Mouse (Mus musculus): ENCODE measurements around the gene Lamc3. TPM values are rescaled to one million over a fixed set of nuclear protein-coding genes. Genes with fewer than 3 reads are reported as not detected.
A peak's percentile ranks its signal among the peaks of the same experiment; 100 is the strongest.

The Lamc3 gene
- 0.32 and 0.43 TPM in 2 replicates for polyA plus RNA-seq (2015; fragmentation: Nextera tagmentation; extraction: Ambion mirVana)

- H3K27me3 ChIP-seq (replicated peaks), result peaks cover 94% of the 10 kb centered on the region
- no peak for ATAC-seq (ENCODE audit: extremely low read depth, insufficient number of reproducible peaks, low FRiP score, low TSS enrichment)
- peak within 1 kb of the TSS; percentile 56 for H3K9ac ChIP-seq
- H3K4me3 ChIP-seq, result peak within 1 kb of the TSS; percentile 39
- WGBS, result 4% methylated on average over 26 of the region's 26 CpGs
- no peaks in the 10 kb centered on the region for H3K9me3 ChIP-seq
- no peaks in the 10 kb centered on the region for H3K36me3 ChIP-seq
- H3K27ac ChIP-seq (replicated peaks), result no peak within 1 kb of the TSS
- peaks cover 7% of the 10 kb centered on the region for H3K4me1 ChIP-seq
- peak within 1 kb of the TSS; percentile 63 for H3K4me2 ChIP-seq
These were observed at the start of gene Lamc3 for GRCm38 (mm10) chr2:31887030-31887429. Gene Lamc3 (plus strand): TSS chr2:31887291.

GRCm38 (mm10) chr2:31838868-31839267, 48.2 kb upstream of the Lamc3 start:
- no peak for ATAC-seq (ENCODE audit: extremely low read depth, insufficient number of reproducible peaks, low FRiP score, low TSS enrichment)
- Histone ChIP-seq H3K4me1 (no peaks in the 10 kb centered on the region), H3K27me3 (replicated peaks) (peaks cover 94% of the 10 kb centered on the region), H3K36me3 (no peaks in the 10 kb centered on the region), H3K4me3 (no peak overlapping the region), H3K9me3 (no peaks in the 10 kb centered on the region), H3K27ac (replicated peaks) (no peak overlapping the region), H3K9ac (no peak overlapping the region), H3K4me2 (no peak overlapping the region)
- WGBS, result 46% methylated on average over 1 of the region's 1 CpGs

- no peak overlapping the region for H3K4me2 ChIP-seq
- H3K36me3 ChIP-seq, result no peaks in the 10 kb centered on the region
- WGBS, result 7% methylated on average over 10 of the region's 10 CpGs
- no peaks in the 10 kb centered on the region for H3K9me3 ChIP-seq
- H3K27me3 ChIP-seq (replicated peaks), result peaks cover 86% of the 10 kb centered on the region
- ATAC-seq (ENCODE audit: extremely low read depth, insufficient number of reproducible peaks, low FRiP score, low TSS enrichment), result no peak
- H3K4me3 ChIP-seq, result no peak overlapping the region
- H3K27ac ChIP-seq (replicated peaks), result no peak overlapping the region
- H3K4me1 ChIP-seq, result peaks cover 26% of the 10 kb centered on the region
- H3K9ac ChIP-seq, result no peak overlapping the region
These were observed 42.4 kb upstream of the Lamc3 start for GRCm38 (mm10) chr2:31844729-31845136.

GRCm38 (mm10) chr2:31845512-31845895, 41.6 kb upstream of the Lamc3 start:
- H3K4me1 ChIP-seq, result peaks cover 26% of the 10 kb centered on the region
- H3K9ac ChIP-seq, result peak overlapping the region; percentile 73
- no peak for ATAC-seq (ENCODE audit: extremely low read depth, insufficient number of reproducible peaks, low FRiP score, low TSS enrichment)
- 3% methylated on average over 25 of the region's 26 CpGs for WGBS
- H3K36me3 ChIP-seq, result no peaks in the 10 kb centered on the region
- no peak overlapping the region for H3K27ac ChIP-seq (replicated peaks)
- peaks cover 82% of the 10 kb centered on the region for H3K27me3 ChIP-seq (replicated peaks)
- no peaks in the 10 kb centered on the region for H3K9me3 ChIP-seq
- peak overlapping the region; percentile 60 for H3K4me3 ChIP-seq
- peak overlapping the region; percentile 84 for H3K4me2 ChIP-seq

DNA sequence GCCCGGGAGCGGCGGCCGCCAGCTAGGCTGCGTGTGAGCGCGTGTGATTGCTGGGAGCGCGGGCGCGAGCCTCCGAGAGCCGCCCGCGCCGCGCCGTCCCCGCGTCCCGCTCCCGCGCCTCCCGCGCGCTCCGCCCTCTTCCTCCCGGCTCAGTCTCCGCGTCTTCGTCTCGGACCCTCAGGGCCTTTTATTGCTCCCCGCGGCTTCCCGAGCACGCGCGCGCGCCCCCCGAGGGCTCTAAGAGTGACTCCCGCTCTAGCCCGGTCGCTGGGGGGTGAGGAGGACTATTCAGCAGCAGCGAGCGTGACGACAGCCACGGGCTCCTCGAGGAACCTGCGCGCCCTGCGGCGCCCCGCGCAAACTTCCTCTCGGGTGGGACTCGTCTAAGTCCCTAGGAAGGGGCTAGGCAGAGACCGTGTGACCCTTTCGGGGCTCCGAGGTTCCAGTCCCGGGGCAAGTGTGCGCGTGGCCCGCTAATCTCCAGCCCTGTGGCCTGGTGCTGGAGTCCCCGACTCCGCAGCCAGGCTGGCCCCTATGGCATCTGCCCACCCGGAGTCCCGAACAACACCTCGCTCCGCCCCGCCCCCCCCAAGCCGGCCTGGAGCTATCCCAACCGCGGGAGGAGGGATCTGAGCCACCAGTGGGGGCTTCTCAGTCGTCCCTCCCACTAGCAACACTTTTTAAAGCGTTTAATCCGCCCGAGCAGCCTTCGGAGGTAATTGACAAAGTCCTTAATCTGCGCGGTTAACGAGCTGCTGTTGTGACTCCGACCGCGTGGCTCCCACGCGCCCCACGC, 41.0 kb upstream of the Lamc3 start, which contains the start of gene Fibcd1:
Fibcd1 (minus strand) TSS at position 110 of the 796 bp plus-strand sequence.
- Histone ChIP-seq H3K27me3 (replicated peaks) (peaks cover 77% of the 10 kb centered on the region), H3K4me1 (peaks cover 26% of the 10 kb centered on the region), H3K9ac (peak within 1 kb of the TSS; percentile 73), H3K9me3 (no peaks in the 10 kb centered on the region), H3K36me3 (no peaks in the 10 kb centered on the region), H3K4me3 (peak within 1 kb of the TSS; percentile 60), H3K27ac (replicated peaks) (no peak within 1 kb of the TSS), H3K4me2 (peak within 1 kb of the TSS; percentile 84)
- WGBS, result under 1% methylated on average over 88 of the region's 88 CpGs
- ATAC-seq (ENCODE audit: extremely low read depth, insufficient number of reproducible peaks, low FRiP score, low TSS enrichment), result no peak

GRCm38 (mm10) chr2:31846692-31847660, 40.1 kb upstream of the Lamc3 start:
- Histone ChIP-seq H3K9me3 (no peaks in the 10 kb centered on the region), H3K27ac (replicated peaks) (no peak overlapping the region), H3K4me1 (peaks cover 26% of the 10 kb centered on the region), H3K36me3 (no peaks in the 10 kb centered on the region), H3K9ac (peak overlapping the region; percentile 73; the same call in 1 of the 2 replicates), H3K4me2 (peak overlapping the region; percentile 84), H3K27me3 (replicated peaks) (peaks cover 73% of the 10 kb centered on the region), H3K4me3 (peak overlapping the region; percentile 60)
- WGBS, result 4% methylated on average over 35 of the region's 35 CpGs
- no peak for ATAC-seq (ENCODE audit: extremely low read depth, insufficient number of reproducible peaks, low FRiP score, low TSS enrichment)

GRCm38 (mm10) chr2:31847908-31848307, 39.2 kb upstream of the Lamc3 start:
- peaks cover 64% of the 10 kb centered on the region for H3K27me3 ChIP-seq (replicated peaks)

DNA sequence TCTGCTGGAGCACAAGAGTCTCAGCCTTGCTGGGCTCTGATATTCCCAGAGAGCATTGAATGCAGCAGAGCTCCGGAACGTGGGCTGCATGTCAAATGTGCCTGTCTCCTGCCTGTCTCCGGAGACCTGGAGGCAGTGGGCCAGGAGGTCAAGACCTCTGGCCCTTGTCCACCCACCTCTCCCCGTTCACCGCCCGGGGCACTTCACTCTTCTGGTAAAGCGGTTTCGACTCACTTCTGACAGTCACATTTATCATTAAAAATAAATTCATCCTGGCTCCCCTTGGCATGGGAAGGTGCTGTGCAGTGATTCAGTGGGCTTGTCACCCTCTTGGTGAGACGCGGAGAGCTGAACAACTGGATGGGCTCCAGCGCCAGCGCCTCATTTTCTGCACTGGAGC, 37.0 kb upstream of the Lamc3 start:
- 55% methylated on average over 12 of the region's 12 CpGs for WGBS
- Histone ChIP-seq H3K4me2 (no peak overlapping the region), H3K36me3 (no peaks in the 10 kb centered on the region), H3K4me1 (peaks cover 27% of the 10 kb centered on the region), H3K27ac (replicated peaks) (no peak overlapping the region), H3K9ac (no peak overlapping the region), H3K9me3 (no peaks in the 10 kb centered on the region), H3K27me3 (replicated peaks) (peaks cover 55% of the 10 kb centered on the region), H3K4me3 (no peak overlapping the region)
- no peak for ATAC-seq (ENCODE audit: extremely low read depth, insufficient number of reproducible peaks, low FRiP score, low TSS enrichment)

More at GRCm38 (mm10) chr2:31847908-31848307, 39.2 kb upstream of the Lamc3 start:
- WGBS, result 8% methylated on average over 6 of the region's 6 CpGs
- ATAC-seq (ENCODE audit: extremely low read depth, insufficient number of reproducible peaks, low FRiP score, low TSS enrichment), result no peak
- Histone ChIP-seq H3K9ac (no peak overlapping the region), H3K9me3 (no peaks in the 10 kb centered on the region), H3K4me2 (no peak overlapping the region), H3K27ac (replicated peaks) (no peak overlapping the region), H3K4me1 (peaks cover 26% of the 10 kb centered on the region), H3K36me3 (no peaks in the 10 kb centered on the region), H3K4me3 (no peak overlapping the region)

DNA sequence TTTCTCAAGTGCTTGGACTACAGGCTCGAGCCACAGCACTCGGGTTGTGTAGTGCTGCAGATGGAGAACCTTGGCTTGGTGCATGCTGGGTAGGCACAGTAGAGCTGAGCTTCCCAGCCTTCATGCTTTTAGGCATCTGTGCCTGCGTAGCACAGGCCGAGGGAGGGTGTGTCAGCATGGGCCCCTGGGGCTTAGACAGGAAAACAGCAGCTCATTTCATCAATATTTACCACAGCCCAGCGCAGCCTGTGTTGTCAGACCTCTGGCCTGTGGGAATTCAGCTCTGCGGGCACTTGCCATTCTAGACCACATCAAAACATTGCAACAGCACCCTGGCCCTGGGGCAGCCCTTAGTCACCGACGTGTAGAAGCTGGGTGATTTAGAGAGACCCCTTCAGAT, 31.1 kb upstream of the Lamc3 start:
- H3K27ac ChIP-seq (replicated peaks), result no peak overlapping the region
- no peak overlapping the region for H3K9ac ChIP-seq
- peaks cover 63% of the 10 kb centered on the region for H3K27me3 ChIP-seq (replicated peaks)
- H3K4me3 ChIP-seq, result no peak overlapping the region
- WGBS, result 69% methylated on average over 8 of the region's 8 CpGs
- H3K9me3 ChIP-seq, result no peaks in the 10 kb centered on the region
- no peaks in the 10 kb centered on the region for H3K36me3 ChIP-seq
- H3K4me1 ChIP-seq, result peaks cover 18% of the 10 kb centered on the region
- ATAC-seq (ENCODE audit: extremely low read depth, insufficient number of reproducible peaks, low FRiP score, low TSS enrichment), result no peak
- no peak overlapping the region for H3K4me2 ChIP-seq

DNA sequence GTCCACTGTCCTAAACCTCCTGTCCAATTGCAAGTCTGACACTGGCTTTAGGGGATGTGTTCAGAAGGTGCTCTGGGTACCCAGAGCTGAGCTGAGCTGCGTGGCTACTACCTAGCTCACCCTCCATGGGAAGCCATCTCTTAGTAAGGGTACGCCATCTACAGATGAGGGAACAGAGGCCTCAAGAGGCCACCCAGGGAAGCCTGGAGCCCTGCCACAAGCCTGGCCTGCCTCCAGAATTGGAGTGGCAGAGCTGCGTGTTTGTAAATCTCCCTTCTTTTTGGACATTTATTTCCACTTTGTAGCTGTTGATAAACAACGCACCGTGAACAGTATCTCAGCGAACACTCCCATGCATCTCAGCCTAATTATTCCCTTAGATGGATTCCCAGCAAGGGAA, 29.9 kb upstream of the Lamc3 start:
- no peak overlapping the region for H3K9ac ChIP-seq
- no peak overlapping the region for H3K4me2 ChIP-seq
- no peak for ATAC-seq (ENCODE audit: extremely low read depth, insufficient number of reproducible peaks, low FRiP score, low TSS enrichment)
- peaks cover 57% of the 10 kb centered on the region for H3K27me3 ChIP-seq (replicated peaks)
- H3K9me3 ChIP-seq, result no peaks in the 10 kb centered on the region
- no peaks in the 10 kb centered on the region for H3K36me3 ChIP-seq
- H3K4me3 ChIP-seq, result no peak overlapping the region
- peaks cover 18% of the 10 kb centered on the region for H3K4me1 ChIP-seq
- H3K27ac ChIP-seq (replicated peaks), result no peak overlapping the region
- WGBS, result 53% methylated on average over 6 of the region's 6 CpGs

GRCm38 (mm10) chr2:31858500-31858899, 28.6 kb upstream of the Lamc3 start:
- H3K27ac ChIP-seq (replicated peaks), result no peak overlapping the region
- H3K4me3 ChIP-seq, result no peak overlapping the region
- no peak overlapping the region for H3K9ac ChIP-seq
- no peaks in the 10 kb centered on the region for H3K36me3 ChIP-seq
- H3K9me3 ChIP-seq, result no peaks in the 10 kb centered on the region
- peaks cover 59% of the 10 kb centered on the region for H3K27me3 ChIP-seq (replicated peaks)
- H3K4me1 ChIP-seq, result peaks cover 18% of the 10 kb centered on the region
- no peak overlapping the region for H3K4me2 ChIP-seq
- 14% methylated on average over 12 of the region's 12 CpGs for WGBS
- no peak for ATAC-seq (ENCODE audit: extremely low read depth, insufficient number of reproducible peaks, low FRiP score, low TSS enrichment)

All from heart, embryonic 13.5 days (tissue).